Mouse (Mus musculus) ES-Bruce4 (cell line): ENCODE measurements around the gene Ptpro.

Source experiments
- CTCF ChIP-seq: IDR thresholded peaks from one replicate; pipeline ENCODE4 v1.8.1; 2011; ENCODE audit warnings: low read depth, low read length
- POLR2A ChIP-seq: IDR thresholded peaks from one replicate; pipeline ENCODE4 v1.8.1; 2011; ENCODE audit warnings: low read length; ENCODE audit not compliant: insufficient read depth

DNA sequence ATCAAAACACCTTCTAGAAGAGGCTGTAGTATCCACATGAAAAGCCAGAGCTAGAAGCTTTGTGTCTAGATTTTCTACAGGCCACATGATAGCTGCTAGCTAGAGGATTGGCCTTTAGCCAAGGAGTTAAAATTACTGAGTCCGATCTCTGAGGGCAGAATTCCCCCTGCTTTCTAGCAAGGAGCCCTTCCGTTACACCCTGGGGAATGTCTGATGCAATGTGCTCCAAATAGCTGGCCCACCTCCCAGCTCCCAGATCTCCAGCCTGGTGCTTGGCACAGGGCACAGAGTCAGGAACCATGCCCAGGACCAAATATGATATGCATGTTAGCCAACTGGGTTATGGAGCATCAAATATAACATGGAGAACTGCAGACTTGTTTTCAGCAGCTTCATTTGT, 213.1 kb downstream of the Ptpro start:
- TF ChIP-seq CTCF (no peak), POLR2A (no peak)
